Mouse (Mus musculus): ENCODE measurements around the gene Evx2. TPM values are rescaled to one million over a fixed set of nuclear protein-coding genes. Genes with fewer than 3 reads are reported as not detected.
A peak's percentile ranks its signal among the peaks of the same experiment; 100 is the strongest.

Evx2 gene
- polyA plus RNA-seq, 1 experiment from 2014 or later = 1.5 TPM

DNA sequence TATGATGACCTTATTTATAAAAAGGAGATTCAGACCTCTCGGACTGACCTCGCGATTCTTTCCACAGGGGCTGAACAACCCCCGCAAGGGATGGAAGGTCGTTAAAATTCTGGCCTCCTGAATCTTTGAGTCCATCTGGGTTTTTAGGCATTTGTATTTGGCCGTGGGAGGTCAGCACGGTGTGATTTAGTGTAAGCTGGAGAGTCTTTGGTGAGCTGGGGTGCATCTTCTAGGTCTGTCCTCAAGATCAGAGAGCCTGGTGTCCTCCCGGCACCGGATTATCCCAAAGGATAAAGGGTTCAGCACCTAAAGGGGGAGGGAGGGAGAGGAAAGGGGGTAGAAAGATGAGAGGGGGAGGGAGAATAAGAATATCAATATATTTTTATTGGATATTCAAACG lies 44.0 kb upstream of the Evx2 start:
- peaks cover 98% of the 10 kb centered on the region for H3K27me3 ChIP-seq (ENCODE audit: control insufficient read depth, insufficient read depth, low read length)
- no peaks in the 10 kb centered on the region for H3K9me3 ChIP-seq (ENCODE audit: control insufficient read depth, low read length)
- H3K9ac ChIP-seq (ENCODE audit: low read length) = no peak overlapping the region
- no peak overlapping the region for H3K4me3 ChIP-seq (ENCODE audit: low read depth, low read length)
- no peaks in the 10 kb centered on the region for H3K36me3 ChIP-seq (ENCODE audit: control insufficient read depth, insufficient read depth, low read length)
- H3K4me2 ChIP-seq = no peak overlapping the region
- peak; percentile 95 for DNase-seq (ENCODE audit: low spot score, missing footprints)
- H3K4me1 ChIP-seq (ENCODE audit: control insufficient read depth, insufficient read depth, low read length) = peaks cover 13% of the 10 kb centered on the region
- ATAC-seq (ENCODE audit: low FRiP score) = no peak
- no peak overlapping the region for H3K27ac ChIP-seq (ENCODE audit: low read depth, low read length)
- 2% methylated on average over 10 of the region's 10 CpGs for WGBS

DNA sequence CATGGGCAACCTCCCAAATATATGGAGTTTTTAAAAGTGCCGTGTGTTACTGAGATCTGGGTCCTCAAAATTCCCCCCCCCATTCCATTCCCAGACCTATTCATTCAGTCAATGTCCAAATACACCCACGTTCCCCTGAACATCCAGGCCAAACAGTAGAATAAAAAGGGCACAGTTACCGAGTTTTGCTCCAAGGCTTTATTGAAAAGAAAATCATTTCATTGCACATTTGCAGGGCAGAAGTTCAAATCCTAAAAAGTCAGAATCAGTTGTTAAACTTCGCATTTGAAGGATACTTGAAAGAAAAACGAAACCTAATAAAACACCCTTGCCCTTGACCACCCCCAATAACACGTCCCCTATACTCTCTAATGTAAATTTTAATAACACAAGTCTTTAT lies 43.5 kb upstream of the Evx2 start:
- Histone ChIP-seq H3K27me3 (ENCODE audit: control insufficient read depth, insufficient read depth, low read length) (peaks cover 98% of the 10 kb centered on the region), H3K36me3 (ENCODE audit: control insufficient read depth, insufficient read depth, low read length) (no peaks in the 10 kb centered on the region), H3K9me3 (ENCODE audit: control insufficient read depth, low read length) (no peaks in the 10 kb centered on the region), H3K4me3 (ENCODE audit: low read depth, low read length) (no peak overlapping the region), H3K4me1 (ENCODE audit: control insufficient read depth, insufficient read depth, low read length) (peaks cover 17% of the 10 kb centered on the region), H3K4me2 (no peak overlapping the region), H3K9ac (ENCODE audit: low read length) (no peak overlapping the region), H3K27ac (ENCODE audit: low read depth, low read length) (no peak overlapping the region)
- 15% methylated on average over 6 of the region's 6 CpGs for WGBS
- peak; percentile 94 for DNase-seq (ENCODE audit: low spot score, missing footprints)
- ATAC-seq (ENCODE audit: low FRiP score) = no peak

DNA sequence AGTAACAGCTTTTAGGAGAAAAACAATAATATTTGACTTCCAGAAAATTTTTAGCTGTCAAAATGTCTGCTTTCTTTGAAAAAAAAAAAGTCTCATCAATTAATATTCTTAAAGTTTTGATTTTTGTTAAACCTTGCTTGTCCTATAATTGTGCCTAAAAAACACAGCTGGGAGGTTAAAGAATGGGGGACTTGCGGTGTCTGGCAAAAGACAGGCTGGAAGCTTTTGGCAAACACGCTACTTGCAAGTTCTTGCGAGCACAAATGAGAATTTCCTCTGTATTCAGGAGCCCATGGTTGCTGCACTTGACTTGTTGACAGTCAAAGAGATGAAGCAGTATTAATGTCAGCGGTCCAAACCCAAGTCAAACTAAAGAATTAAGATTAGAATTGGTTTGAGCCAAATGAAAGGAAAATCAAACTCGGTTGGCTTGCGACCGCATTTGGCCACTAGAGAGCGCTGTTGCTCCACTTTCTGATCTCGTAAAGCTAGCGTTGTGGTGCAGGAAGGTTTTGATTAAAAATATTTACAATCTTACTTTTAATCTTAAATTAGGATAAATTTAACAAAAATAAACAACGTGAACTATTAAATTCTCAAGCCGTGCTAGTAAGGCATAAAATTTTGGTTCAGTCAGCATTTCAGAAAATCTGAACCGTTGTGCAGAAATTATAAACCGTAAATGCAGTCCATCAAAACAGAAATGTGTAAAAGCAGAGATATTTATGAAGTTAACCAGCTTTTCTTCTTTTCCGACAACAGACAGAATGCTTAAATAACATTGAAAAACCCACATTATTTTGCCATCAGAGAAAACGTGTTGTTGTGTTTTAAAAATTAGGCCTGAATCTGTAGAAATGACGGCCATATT lies 42.8 kb upstream of the Evx2 start:
- peak; percentile 95 for DNase-seq (ENCODE audit: low spot score, missing footprints)

DNA sequence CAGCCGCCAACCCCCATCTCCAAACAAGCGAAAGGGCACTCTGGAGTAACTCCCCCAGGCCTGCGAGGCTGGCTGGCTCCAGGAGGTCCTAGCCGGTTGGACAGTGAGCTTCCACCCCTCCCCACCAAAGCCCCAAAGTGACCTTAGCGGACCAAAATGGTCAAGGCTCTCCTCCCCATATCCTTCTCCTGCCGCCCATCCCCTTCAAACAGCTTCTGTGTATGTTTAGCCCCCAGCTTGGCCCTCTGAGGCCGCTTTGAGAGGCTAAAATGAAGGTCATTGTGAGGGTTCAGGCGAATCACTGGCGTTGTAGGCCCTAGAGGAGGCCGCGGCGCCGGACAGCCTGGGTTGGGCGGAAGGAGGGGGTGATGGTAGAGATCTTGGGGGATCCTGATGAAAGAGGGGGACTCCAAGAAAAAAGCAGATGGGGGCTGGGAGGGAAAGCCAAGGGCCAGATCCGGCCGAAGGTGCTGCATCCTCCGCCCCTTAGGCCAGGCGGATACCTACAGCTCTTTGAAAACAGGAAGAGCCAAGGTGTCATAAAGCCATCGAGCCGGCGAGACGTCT lies 41.3 kb upstream of the Evx2 start:
- ATAC-seq (ENCODE audit: low FRiP score) = no peak
- Histone ChIP-seq H3K9me3 (ENCODE audit: control insufficient read depth, low read length) (no peaks in the 10 kb centered on the region), H3K9ac (ENCODE audit: low read length) (no peak overlapping the region), H3K4me2 (no peak overlapping the region), H3K4me1 (ENCODE audit: control insufficient read depth, insufficient read depth, low read length) (peaks cover 16% of the 10 kb centered on the region), H3K4me3 (ENCODE audit: low read depth, low read length) (no peak overlapping the region), H3K36me3 (ENCODE audit: control insufficient read depth, insufficient read depth, low read length) (no peaks in the 10 kb centered on the region), H3K27me3 (ENCODE audit: control insufficient read depth, insufficient read depth, low read length) (peaks cover 99% of the 10 kb centered on the region), H3K27ac (ENCODE audit: low read depth, low read length) (no peak overlapping the region)
- whole genome bisulfite sequencing = 2% methylated on average over 22 of the region's 22 CpGs
- no peak for DNase-seq (ENCODE audit: low spot score, missing footprints)

More for the DNA sequence above, 42.8 kb upstream of the Evx2 start:
- Histone ChIP-seq H3K4me3 (ENCODE audit: low read depth, low read length) (no peak overlapping the region), H3K36me3 (ENCODE audit: control insufficient read depth, insufficient read depth, low read length) (no peaks in the 10 kb centered on the region), H3K27ac (ENCODE audit: low read depth, low read length) (no peak overlapping the region), H3K4me2 (no peak overlapping the region), H3K9me3 (ENCODE audit: control insufficient read depth, low read length) (no peaks in the 10 kb centered on the region), H3K27me3 (ENCODE audit: control insufficient read depth, insufficient read depth, low read length) (peaks cover 98% of the 10 kb centered on the region), H3K9ac (ENCODE audit: low read length) (no peak overlapping the region), H3K4me1 (ENCODE audit: control insufficient read depth, insufficient read depth, low read length) (peaks cover 18% of the 10 kb centered on the region)
- WGBS = 12% methylated on average over 17 of the region's 17 CpGs
- no peak for ATAC-seq (ENCODE audit: low FRiP score)

DNA sequence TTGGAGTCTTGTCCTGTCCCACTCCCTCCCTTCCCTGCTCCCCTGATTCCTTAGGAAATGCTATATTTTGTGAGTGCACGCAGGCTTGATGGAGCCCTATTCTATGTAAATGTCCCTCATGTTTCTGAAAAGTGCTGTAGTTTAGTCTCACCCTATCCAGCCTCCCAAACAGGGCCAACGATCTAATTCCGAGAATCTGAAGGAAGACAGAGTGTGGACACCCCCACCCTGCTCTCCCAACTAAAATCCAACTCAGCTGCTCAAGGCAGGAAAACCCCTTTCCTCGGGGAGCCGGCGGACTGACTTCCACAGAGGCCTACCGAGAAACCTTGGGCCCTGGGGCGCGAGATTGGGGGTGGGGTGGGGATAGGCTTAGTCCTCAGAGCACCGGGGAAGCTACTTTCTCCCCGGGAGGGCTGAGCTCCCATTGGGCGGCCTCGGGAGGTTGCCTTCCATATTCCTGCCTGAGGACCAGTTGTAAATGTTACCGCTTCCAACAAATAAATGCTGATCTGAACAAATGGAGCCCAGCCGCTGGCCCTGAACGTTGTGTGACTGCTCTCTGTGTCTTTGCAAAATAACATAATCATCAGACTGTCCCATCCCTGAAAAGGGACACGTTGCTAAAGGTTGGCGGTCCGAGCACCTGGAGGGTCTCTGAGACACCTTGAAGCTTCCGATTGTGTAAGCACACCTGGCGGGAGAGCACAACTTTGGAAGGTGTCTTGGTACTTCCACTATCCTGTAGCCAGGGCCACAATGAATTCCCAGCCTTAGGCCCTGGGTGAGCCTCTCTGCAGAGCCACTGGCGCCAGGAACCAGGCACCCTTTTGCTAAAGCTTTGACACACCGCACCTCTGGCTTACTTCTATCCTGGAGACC lies 40.5 kb upstream of the Evx2 start:
- peaks cover 9% of the 10 kb centered on the region for H3K4me1 ChIP-seq (ENCODE audit: control insufficient read depth, insufficient read depth, low read length)
- no peak overlapping the region for H3K9ac ChIP-seq (ENCODE audit: low read length)
- 2% methylated on average over 23 of the region's 23 CpGs for WGBS
- no peak overlapping the region for H3K4me3 ChIP-seq (ENCODE audit: low read depth, low read length)
- no peaks in the 10 kb centered on the region for H3K36me3 ChIP-seq (ENCODE audit: control insufficient read depth, insufficient read depth, low read length)
- no peak overlapping the region for H3K27ac ChIP-seq (ENCODE audit: low read depth, low read length)
- no peak overlapping the region for H3K4me2 ChIP-seq
- ATAC-seq (ENCODE audit: low FRiP score) = no peak
- H3K9me3 ChIP-seq (ENCODE audit: control insufficient read depth, low read length) = no peaks in the 10 kb centered on the region
- DNase-seq (ENCODE audit: low spot score, missing footprints) = peak; percentile 95
- H3K27me3 ChIP-seq (ENCODE audit: control insufficient read depth, insufficient read depth, low read length) = peaks cover 99% of the 10 kb centered on the region

DNA sequence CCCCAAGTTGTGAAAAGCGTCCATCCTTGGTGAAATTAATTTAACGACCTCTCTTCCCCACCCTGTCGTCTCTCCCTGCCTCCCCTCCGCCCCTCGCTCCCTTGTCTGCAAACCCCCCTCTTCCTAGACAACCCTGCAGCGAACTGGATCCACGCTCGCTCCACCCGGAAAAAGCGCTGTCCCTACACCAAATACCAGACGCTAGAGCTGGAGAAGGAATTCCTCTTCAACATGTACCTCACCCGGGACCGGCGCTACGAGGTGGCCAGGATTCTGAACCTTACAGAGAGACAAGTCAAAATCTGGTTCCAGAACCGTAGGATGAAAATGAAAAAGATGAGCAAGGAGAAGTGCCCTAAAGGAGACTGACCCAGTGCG lies 39.7 kb upstream of the Evx2 start:
- no peak overlapping the region for H3K9ac ChIP-seq (ENCODE audit: low read length)

DNA sequence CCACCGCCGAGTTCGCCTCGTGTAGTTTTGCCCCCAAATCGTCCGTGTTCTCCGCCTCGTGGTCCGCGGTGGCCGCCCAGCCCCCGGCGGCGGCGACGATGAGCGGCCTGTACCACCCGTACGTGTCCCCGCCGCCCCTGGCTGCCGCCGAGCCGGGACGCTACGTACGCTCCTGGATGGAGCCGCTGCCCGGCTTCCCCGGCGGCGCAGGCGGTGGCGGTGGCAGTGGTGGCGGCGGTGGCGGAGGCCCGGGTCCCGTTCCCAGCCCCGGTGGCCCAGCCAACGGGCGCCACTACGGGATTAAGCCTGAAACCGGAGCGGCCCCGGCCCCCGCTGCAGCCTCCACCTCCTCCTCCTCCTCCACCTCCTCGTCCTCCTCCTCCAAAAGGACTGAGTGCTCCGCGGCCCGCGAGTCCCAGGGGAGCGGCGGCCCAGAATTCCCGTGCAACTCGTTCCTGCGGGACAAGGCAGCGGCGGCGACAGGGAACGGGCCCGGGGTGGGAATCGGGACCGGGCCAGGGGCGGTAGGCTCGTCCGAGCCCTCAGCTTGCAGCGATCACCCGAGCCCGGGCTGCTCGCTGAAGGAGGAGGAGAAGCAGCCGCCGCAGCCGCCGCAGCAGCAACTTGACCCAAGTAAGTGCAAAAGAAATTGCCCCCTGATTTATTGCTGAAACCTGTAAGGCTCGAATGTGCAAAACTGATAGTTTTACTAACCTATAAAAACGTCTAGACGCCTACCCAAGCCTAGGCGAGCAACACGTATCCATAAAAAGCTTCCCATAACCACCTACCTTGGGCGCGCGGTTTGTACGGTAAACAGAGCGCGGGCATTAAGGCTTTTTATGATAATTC lies 39.1 kb upstream of the Evx2 start:
- Histone ChIP-seq H3K4me1 (ENCODE audit: control insufficient read depth, insufficient read depth, low read length) (peaks cover 5% of the 10 kb centered on the region), H3K9me3 (ENCODE audit: control insufficient read depth, low read length) (no peaks in the 10 kb centered on the region), H3K9ac (ENCODE audit: low read length) (no peak overlapping the region), H3K27ac (ENCODE audit: low read depth, low read length) (no peak overlapping the region), H3K4me3 (ENCODE audit: low read depth, low read length) (peak overlapping the region; percentile 26), H3K4me2 (peak overlapping the region; percentile 40), H3K36me3 (ENCODE audit: control insufficient read depth, insufficient read depth, low read length) (no peaks in the 10 kb centered on the region), H3K27me3 (ENCODE audit: control insufficient read depth, insufficient read depth, low read length) (peaks cover 99% of the 10 kb centered on the region)
- WGBS = under 1% methylated on average over 61 of the region's 86 CpGs
- DNase-seq (ENCODE audit: low spot score, missing footprints) (peak; percentile 94), ATAC-seq (ENCODE audit: low FRiP score) (peak; percentile 65; the same call in 1 of the 2 replicates)

More for the DNA sequence above, 39.7 kb upstream of the Evx2 start:
- DNase-seq (ENCODE audit: low spot score, missing footprints) (peak; percentile 94), ATAC-seq (ENCODE audit: low FRiP score) (no peak)
- Histone ChIP-seq H3K4me3 (ENCODE audit: low read depth, low read length) (no peak overlapping the region), H3K36me3 (ENCODE audit: control insufficient read depth, insufficient read depth, low read length) (no peaks in the 10 kb centered on the region), H3K9me3 (ENCODE audit: control insufficient read depth, low read length) (no peaks in the 10 kb centered on the region), H3K27ac (ENCODE audit: low read depth, low read length) (no peak overlapping the region), H3K4me1 (ENCODE audit: control insufficient read depth, insufficient read depth, low read length) (peaks cover 5% of the 10 kb centered on the region), H3K27me3 (ENCODE audit: control insufficient read depth, insufficient read depth, low read length) (peaks cover 99% of the 10 kb centered on the region), H3K4me2 (no peak overlapping the region)
- WGBS = 1% methylated on average over 17 of the region's 17 CpGs

DNA sequence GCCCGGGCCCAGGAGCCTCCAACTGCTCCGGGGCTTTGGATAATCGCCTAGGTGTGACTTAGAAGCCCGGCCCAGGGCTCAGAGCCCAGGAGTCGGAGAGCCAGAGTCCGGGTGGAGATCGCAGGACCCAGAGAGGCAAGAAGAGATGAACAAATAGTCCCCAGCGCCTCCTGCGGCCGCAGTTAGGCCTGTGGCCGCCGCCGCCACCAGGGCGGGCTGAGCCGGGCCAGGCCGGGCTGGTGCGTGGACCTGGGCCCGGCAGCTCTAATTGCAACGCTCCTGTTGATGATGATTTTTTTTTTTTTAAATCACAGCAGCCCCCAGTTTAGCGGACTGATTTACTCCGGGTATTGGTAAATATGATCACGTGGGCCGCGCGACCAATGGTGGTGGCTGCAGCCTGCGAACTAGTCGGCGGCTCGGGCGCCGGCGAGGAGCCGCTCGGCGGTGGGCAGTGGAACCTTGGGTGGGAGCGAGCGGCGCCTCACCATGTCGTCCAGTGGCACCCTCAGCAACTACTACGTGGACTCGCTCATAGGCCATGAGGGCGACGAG lies 38.3 kb upstream of the Evx2 start, which contains the start of gene Hoxd9:
Gene Hoxd9, plus strand, starts transcription at position 161 of the 555 bp plus-strand sequence.
- Histone ChIP-seq H3K27ac (ENCODE audit: low read depth, low read length) (no peak within 1 kb of the TSS), H3K4me2 (peak within 1 kb of the TSS; percentile 40), H3K9ac (ENCODE audit: low read length) (no peak within 1 kb of the TSS), H3K27me3 (ENCODE audit: control insufficient read depth, insufficient read depth, low read length) (peaks cover 99% of the 10 kb centered on the region), H3K36me3 (ENCODE audit: control insufficient read depth, insufficient read depth, low read length) (no peaks in the 10 kb centered on the region), H3K4me1 (ENCODE audit: control insufficient read depth, insufficient read depth, low read length) (peaks cover 5% of the 10 kb centered on the region), H3K9me3 (ENCODE audit: control insufficient read depth, low read length) (no peaks in the 10 kb centered on the region), H3K4me3 (ENCODE audit: low read depth, low read length) (peak within 1 kb of the TSS; percentile 26)
- DNase-seq (ENCODE audit: low spot score, missing footprints) (peak; percentile 94), ATAC-seq (ENCODE audit: low FRiP score) (peak; percentile 71)
- under 1% methylated on average over 41 of the region's 43 CpGs for WGBS

Data from midbrain, embryonic 11.5 days (tissue).